Mouse (Mus musculus): ENCODE data around the gene Mfsd4b3.
"Not testable (repeated sequence)": the region's sequence is repeated elsewhere in the genome, so short reads cannot be mapped to it uniquely, and the experiment has no call there.

- TF ChIP-seq CTCF (IDR thresholded peaks at IDR 0.05; ENCODE audit: borderline replicate concordance, extremely low read depth, insufficient read depth, insufficient read length); POLR2A (IDR thresholded peaks at IDR 0.05; ENCODE audit: borderline replicate concordance, extremely low read depth, insufficient read depth, insufficient read length, poor library complexity, severe bottlenecking): not testable (repeated sequence)
Observed at GRCm38 (mm10) chr10:39924556-39924955, 35.4 kb downstream of the Mfsd4b3 start.

Measured in brain, embryonic 14.5 days (tissue).